Mouse (Mus musculus) small intestine, adult 2 months (tissue): ENCODE measurements around the gene Clcn1. TPM values are rescaled to one million over a fixed set of nuclear protein-coding genes. Genes with fewer than 3 reads are reported as not detected.

ENCODE experiments used
- H3K27ac ChIP-seq: fragments of 200-500 bp; 2 replicates; pipeline ENCODE4 v1.5.1; 2012; ENCODE audit warnings: low read depth, low read length, control low read depth, inconsistent platforms; ENCODE audit not compliant: insufficient read depth
- H3K27me3 ChIP-seq: fragments of 200-500 bp; 2 replicates; pipeline ENCODE4 v1.6.1; 2012; ENCODE audit warnings: mild to moderate bottlenecking, moderate library complexity, low read length, inconsistent platforms; ENCODE audit not compliant: control insufficient read depth, insufficient read depth
- H3K36me3 ChIP-seq: fragments of 200-500 bp; 2 replicates; pipeline ENCODE4 v1.6.1; 2012; ENCODE audit warnings: mild to moderate bottlenecking, low read length, control low read depth, inconsistent platforms; ENCODE audit not compliant: control insufficient read depth, insufficient read depth
- H3K4me1 ChIP-seq: fragments of 200-500 bp; 2 replicates; pipeline ENCODE4 v1.6.1; 2012; ENCODE audit warnings: low read length, inconsistent platforms, mixed read lengths; ENCODE audit not compliant: control insufficient read depth, insufficient read depth, insufficient read length
- H3K4me3 ChIP-seq: fragments of 200-500 bp; 2 replicates; pipeline ENCODE4 v1.5.1; 2012; ENCODE audit warnings: low read depth, mild to moderate bottlenecking, control low read depth, inconsistent platforms, low read length, moderate library complexity
- CTCF ChIP-seq: fragments of 200-500 bp; IDR thresholded peaks from 2 replicates; pipeline ENCODE4 v1.5.1; 2012; ENCODE audit warnings: low read depth, mild to moderate bottlenecking, control low read depth, inconsistent platforms, low read length, moderate library complexity, mixed read lengths; ENCODE audit not compliant: insufficient replicate concordance, insufficient read length; ENCODE audit errors: extremely low read depth
- POLR2A ChIP-seq: fragments of 200-500 bp; IDR thresholded peaks from 2 replicates; pipeline ENCODE4 v1.6.1; 2012; ENCODE audit warnings: low read depth, mild to moderate bottlenecking, control low read depth, inconsistent platforms, low read length, moderate library complexity
- WGBS: fragments of 180-500 bp; shearing (Covaris S2); methylation state at CpG from one replicate; pipeline ENCODE4 v1.1.7; 2018; 5-methylcytosine and 5-hydroxymethylcytosine counted together
- polyA plus RNA-seq: library from polyadenylated mRNA; depleted of rRNA; stranded (reverse); fragments of >200 nt; gene quantifications from 2 replicates; pipeline ENCODE4 v1.2.3, GENCODE M21; 2012

Gene Clcn1
- polyA plus RNA-seq, 1 experiment, result 0.18 TPM

DNA sequence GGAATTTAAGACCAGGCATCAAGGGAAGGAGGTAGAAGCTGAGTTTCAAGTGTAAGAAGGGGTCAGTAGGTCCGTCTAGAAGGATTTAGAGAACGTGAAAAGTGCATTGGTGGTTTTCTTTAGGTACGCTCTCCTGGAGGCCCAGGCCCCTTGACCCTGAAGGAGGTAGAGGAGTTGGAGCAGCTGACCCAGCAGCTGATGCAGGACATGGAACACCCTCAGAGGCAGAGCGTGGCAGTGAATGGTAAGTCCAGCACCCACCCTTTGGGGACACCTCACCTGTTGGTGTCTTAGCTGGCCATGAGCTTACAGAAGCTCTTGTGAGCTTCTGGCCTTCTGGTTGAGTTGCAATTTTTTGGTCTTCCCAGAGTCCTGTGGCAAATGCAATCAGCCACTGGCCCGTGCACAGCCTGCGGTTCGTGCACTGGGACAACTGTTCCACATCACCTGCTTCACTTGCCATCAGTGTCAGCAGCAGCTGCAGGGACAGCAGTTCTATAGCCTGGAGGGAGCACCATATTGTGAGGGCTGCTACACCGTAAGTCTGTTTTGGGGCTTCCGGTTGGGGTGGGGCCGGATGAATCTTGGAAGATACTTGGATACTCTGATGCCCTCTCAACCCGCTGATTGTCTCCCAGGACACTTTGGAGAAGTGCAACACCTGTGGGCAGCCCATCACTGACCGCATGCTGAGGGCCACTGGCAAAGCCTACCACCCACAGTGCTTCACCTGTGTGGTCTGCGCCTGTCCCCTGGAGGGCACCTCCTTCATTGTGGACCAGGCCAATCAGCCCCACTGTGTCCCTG, 69.5 kb downstream of the Clcn1 start:
- H3K27ac ChIP-seq, result no peak overlapping the region; the same call in 1 of the 2 replicates
- peaks cover 48% of the 10 kb centered on the region for H3K4me1 ChIP-seq
- no peaks in the 10 kb centered on the region for H3K27me3 ChIP-seq
- TF ChIP-seq CTCF, result no peak
- no peak for TF ChIP-seq POLR2A
- peaks cover 68% of the 10 kb centered on the region for H3K36me3 ChIP-seq
- H3K4me3 ChIP-seq, result no peak overlapping the region
- 94% methylated on average over 13 of the region's 13 CpGs for WGBS

GRCm38 (mm10) chr6:42356913-42357312, 70.4 kb downstream of the Clcn1 start:
- WGBS, result 41% methylated on average over 5 of the region's 5 CpGs
- Histone ChIP-seq H3K4me1 (peaks cover 40% of the 10 kb centered on the region), H3K27ac (peak overlapping the region; percentile 6; the same call in 1 of the 2 replicates), H3K4me3 (no peak overlapping the region), H3K36me3 (peaks cover 70% of the 10 kb centered on the region), H3K27me3 (no peaks in the 10 kb centered on the region)
- no peak for TF ChIP-seq CTCF
- no peak for TF ChIP-seq POLR2A

GRCm38 (mm10) chr6:42357901-42358300, 71.4 kb downstream of the Clcn1 start:
- WGBS, result 84% methylated on average over 6 of the region's 6 CpGs
- peaks cover 74% of the 10 kb centered on the region for H3K36me3 ChIP-seq
- H3K27ac ChIP-seq, result no peak overlapping the region
- peaks cover 35% of the 10 kb centered on the region for H3K4me1 ChIP-seq
- no peaks in the 10 kb centered on the region for H3K27me3 ChIP-seq
- TF ChIP-seq CTCF (no peak), POLR2A (no peak)
- no peak overlapping the region for H3K4me3 ChIP-seq

- Histone ChIP-seq H3K27me3 (no peaks in the 10 kb centered on the region), H3K27ac (0 out of 2 replicates have a peak overlapping the region, but pooled peaks have one; percentile 18), H3K4me1 (peaks cover 26% of the 10 kb centered on the region), H3K36me3 (peaks cover 78% of the 10 kb centered on the region), H3K4me3 (no peak overlapping the region)
- no peak for TF ChIP-seq CTCF
- no peak for TF ChIP-seq POLR2A
- WGBS, result 94% methylated on average over 12 of the region's 12 CpGs
Observed at GRCm38 (mm10) chr6:42358901-42359300, 72.4 kb downstream of the Clcn1 start.

DNA sequence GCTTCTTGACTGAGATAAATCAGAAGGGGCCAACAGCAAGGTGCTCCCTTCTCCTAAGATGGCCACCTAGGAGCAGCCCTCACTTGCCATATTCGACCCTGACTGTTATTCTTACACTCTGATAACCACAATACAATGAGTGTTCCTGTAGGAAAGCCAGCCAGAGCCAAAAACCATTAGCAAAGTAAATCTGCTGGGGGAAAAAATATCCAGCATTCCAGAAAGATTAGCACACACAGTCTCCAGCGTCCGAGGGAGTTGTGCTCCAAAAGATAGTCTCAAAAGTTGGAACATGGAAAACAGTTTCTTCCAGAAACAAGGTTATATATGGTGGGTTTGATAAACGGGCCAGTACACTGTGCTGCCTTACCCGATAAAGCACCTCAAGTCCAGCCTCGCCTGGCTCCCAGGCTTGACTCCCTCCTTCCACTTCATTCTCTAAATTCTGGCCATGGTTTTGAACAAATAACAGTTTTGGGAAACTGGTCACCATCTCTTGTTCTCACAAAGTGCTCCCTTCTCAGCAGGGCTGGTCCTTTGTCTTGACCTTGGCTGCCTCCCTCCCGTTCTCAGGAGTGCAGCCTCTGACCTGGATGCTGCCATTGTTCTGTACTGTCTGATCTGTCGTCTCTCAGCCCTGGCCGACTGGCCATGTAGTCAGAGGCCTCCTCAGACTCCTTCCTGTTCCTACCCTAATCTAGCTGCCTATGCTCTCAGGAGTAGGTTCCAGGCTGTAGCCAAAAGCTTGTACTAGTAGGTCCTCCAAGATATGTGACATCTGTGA, 73.1 kb downstream of the Clcn1 start:
- no peak overlapping the region for H3K4me3 ChIP-seq
- TF ChIP-seq CTCF, result no peak
- TF ChIP-seq POLR2A, result no peak
- H3K4me1 ChIP-seq, result peaks cover 20% of the 10 kb centered on the region
- peaks cover 84% of the 10 kb centered on the region for H3K36me3 ChIP-seq
- 0 out of 2 replicates have a peak overlapping the region, but pooled peaks have one; percentile 18 for H3K27ac ChIP-seq
- H3K27me3 ChIP-seq, result no peaks in the 10 kb centered on the region
- WGBS, result 72% methylated on average over 9 of the region's 9 CpGs

DNA sequence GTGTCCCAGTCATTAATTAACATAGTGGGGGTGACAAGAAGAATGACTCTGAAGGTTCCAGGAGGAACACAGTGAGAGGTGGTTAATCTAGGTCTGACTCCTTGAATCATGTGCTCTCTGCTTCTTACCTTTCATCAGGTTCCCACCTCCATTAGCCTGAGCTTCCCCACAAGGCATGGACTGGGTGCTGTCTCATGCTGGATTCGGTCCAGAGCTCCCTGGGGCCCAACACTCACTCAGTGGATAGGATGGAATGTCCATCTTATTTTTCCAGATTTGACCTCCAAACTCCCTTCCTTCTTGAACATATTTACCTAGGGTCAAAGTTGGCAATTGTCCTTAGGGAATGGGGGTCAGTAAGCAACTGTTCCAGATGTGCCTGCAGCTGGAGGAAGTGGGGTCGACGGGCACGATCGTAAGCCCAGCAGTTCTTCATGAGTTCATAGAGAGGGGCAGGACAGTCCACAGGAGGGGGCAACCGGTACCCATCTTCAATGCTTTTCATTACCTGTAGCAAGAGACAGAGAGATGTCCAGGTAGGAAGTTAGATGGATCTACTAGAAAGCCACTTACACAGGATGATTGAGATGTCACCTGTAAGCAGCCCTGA, 73.9 kb downstream of the Clcn1 start:
- H3K4me3 ChIP-seq, result no peak overlapping the region
- peaks cover 86% of the 10 kb centered on the region for H3K36me3 ChIP-seq
- TF ChIP-seq POLR2A (no peak), CTCF (no peak)
- no peak overlapping the region for H3K27ac ChIP-seq
- 85% methylated on average over 6 of the region's 6 CpGs for WGBS
- H3K4me1 ChIP-seq, result peaks cover 18% of the 10 kb centered on the region
- no peaks in the 10 kb centered on the region for H3K27me3 ChIP-seq
